Mouse (Mus musculus) forebrain, embryonic 13.5 days (tissue): Measurements from ENCODE around the gene Irgm1. TPM values are rescaled to one million over a fixed set of nuclear protein-coding genes. Genes with fewer than 3 reads are reported as not detected.
"Not testable (repeated sequence)": the region's sequence is repeated elsewhere in the genome, so short reads cannot be mapped to it uniquely, and the experiment has no call there.

Experiments
- ATAC-seq: fragments of 200-750 bp; cut with Nextera tagmentation; 2 replicates; pipeline ENCODE4 v1.8.0; 2017
- H3K27ac ChIP-seq: fragments of 300-500 bp; sonication (generic); 2 replicates; pipeline ENCODE4 v1.5.1; 2015; ENCODE audit warnings: inconsistent platforms, mild to moderate bottlenecking, moderate library complexity
- H3K27me3 ChIP-seq: fragments of 300-500 bp; sonication (generic); 2 replicates; pipeline ENCODE4 v1.6.1; 2015; ENCODE audit warnings: mild to moderate bottlenecking, inconsistent platforms
- H3K36me3 ChIP-seq: fragments of 300-500 bp; sonication (generic); 2 replicates; pipeline ENCODE4 v1.6.1; 2015; ENCODE audit warnings: mild to moderate bottlenecking, inconsistent platforms; ENCODE audit not compliant: poor library complexity, severe bottlenecking
- H3K4me1 ChIP-seq: fragments of 300-500 bp; sonication (generic); 2 replicates; pipeline ENCODE4 v1.6.1; 2015; ENCODE audit warnings: inconsistent platforms
- H3K4me2 ChIP-seq: fragments of 300-500 bp; sonication (generic); 2 replicates; pipeline ENCODE4 v1.6.1; 2015; ENCODE audit warnings: inconsistent platforms, mild to moderate bottlenecking, moderate library complexity
- H3K4me3 ChIP-seq: fragments of 300-500 bp; sonication (generic); 2 replicates; pipeline ENCODE4 v1.5.1; 2015; ENCODE audit warnings: mild to moderate bottlenecking, inconsistent platforms
- H3K9ac ChIP-seq: fragments of 300-500 bp; sonication (generic); 2 replicates; pipeline ENCODE4 v1.6.1; 2015; ENCODE audit warnings: mild to moderate bottlenecking, inconsistent platforms
- H3K9me3 ChIP-seq: fragments of 300-500 bp; sonication (generic); replicated peaks from 2 replicates; pipeline ENCODE4 v1.6.1; 2016; ENCODE audit warnings: inconsistent platforms
- WGBS: fragments of 180-500 bp; shearing (Covaris S2); methylation state at CpG from one replicate; pipeline ENCODE4 v1.1.7; 2015; 5-methylcytosine and 5-hydroxymethylcytosine counted together
- polyA plus RNA-seq: library from polyadenylated mRNA; unstranded; fragments of >200 nt; fragmentation: Nextera tagmentation; extraction: Ambion mirVana; gene quantifications from 2 replicates; pipeline ENCODE4 v1.2.1, GENCODE M21; 2015

Irgm1 gene
- polyA plus RNA-seq, 1 experiment from 2014 or later: 1.9 TPM

GRCm38 (mm10) chr11:48837310-48838180 lies 33.9 kb downstream of the Irgm1 start:
- H3K27ac ChIP-seq: peak overlapping the region; percentile 54; the same call in 1 of the 2 replicates
- peak overlapping the region; percentile 84 for H3K4me2 ChIP-seq
- peak; percentile 30 for ATAC-seq
- peak overlapping the region; percentile 77 for H3K9ac ChIP-seq
- H3K9me3 ChIP-seq: no peaks in the 10 kb centered on the region
- peaks cover 14% of the 10 kb centered on the region; the same call in 1 of the 2 replicates for H3K27me3 ChIP-seq
- H3K36me3 ChIP-seq: no peaks in the 10 kb centered on the region
- peak overlapping the region; percentile 88 for H3K4me3 ChIP-seq
- H3K4me1 ChIP-seq: peaks cover 12% of the 10 kb centered on the region
- WGBS: under 1% methylated on average over 69 of the region's 77 CpGs

GRCm38 (mm10) chr11:48836990-48837309 lies 34.5 kb downstream of the Irgm1 start:
- Histone ChIP-seq H3K4me3 (peak overlapping the region; percentile 88), H3K4me1 (peaks cover 12% of the 10 kb centered on the region), H3K9me3 (no peaks in the 10 kb centered on the region), H3K27me3 (peaks cover 14% of the 10 kb centered on the region; the same call in 1 of the 2 replicates), H3K9ac (peak overlapping the region; percentile 77), H3K27ac (no peak overlapping the region), H3K36me3 (no peaks in the 10 kb centered on the region), H3K4me2 (peak overlapping the region; percentile 84)
- WGBS: 9% methylated on average over 11 of the region's 11 CpGs
- ATAC-seq: peak; percentile 3; the same call in 1 of the 2 replicates

- H3K9ac ChIP-seq: no peak overlapping the region
- peaks cover 12% of the 10 kb centered on the region for H3K4me1 ChIP-seq
- no peaks in the 10 kb centered on the region for H3K36me3 ChIP-seq
- 81% methylated on average over 6 of the region's 6 CpGs for WGBS
- ATAC-seq: no peak
- H3K9me3 ChIP-seq: no peaks in the 10 kb centered on the region
- no peak overlapping the region for H3K4me3 ChIP-seq
- no peak overlapping the region for H3K4me2 ChIP-seq
- H3K27me3 ChIP-seq: peaks cover 14% of the 10 kb centered on the region; the same call in 1 of the 2 replicates
- no peak overlapping the region for H3K27ac ChIP-seq
These were observed 35.6 kb downstream of the Irgm1 start for GRCm38 (mm10) chr11:48835923-48836322.

GRCm38 (mm10) chr11:48833731-48834639 lies 37.5 kb downstream of the Irgm1 start:
- Histone ChIP-seq H3K4me1 (peaks cover 12% of the 10 kb centered on the region), H3K9ac (peak overlapping the region; percentile 65), H3K9me3 (no peaks in the 10 kb centered on the region), H3K4me2 (peak overlapping the region; percentile 64), H3K27ac (peak overlapping the region; percentile 48; the same call in 1 of the 2 replicates), H3K36me3 (no peaks in the 10 kb centered on the region), H3K4me3 (peak overlapping the region; percentile 57), H3K27me3 (0 out of 2 replicates have a peak, but pooled peaks cover 14% of the 10 kb centered on the region)
- WGBS: under 1% methylated on average over 30 of the region's 30 CpGs
- peak; percentile 92 for ATAC-seq

GRCm38 (mm10) chr11:48833078-48833730 lies 38.3 kb downstream of the Irgm1 start:
- Histone ChIP-seq H3K27me3 (0 out of 2 replicates have a peak, but pooled peaks cover 14% of the 10 kb centered on the region), H3K9me3 (no peaks in the 10 kb centered on the region), H3K27ac (no peak overlapping the region), H3K4me2 (peak overlapping the region; percentile 64), H3K36me3 (no peaks in the 10 kb centered on the region), H3K4me3 (peak overlapping the region; percentile 57), H3K4me1 (peaks cover 7% of the 10 kb centered on the region), H3K9ac (no peak overlapping the region)
- 44% methylated on average over 8 of the region's 9 CpGs for WGBS
- ATAC-seq: no peak

- Histone ChIP-seq H3K27ac (no peak overlapping the region), H3K4me1 (peaks cover 5% of the 10 kb centered on the region; the same call in 1 of the 2 replicates), H3K9ac (no peak overlapping the region), H3K4me3 (no peak overlapping the region), H3K9me3 (no peaks in the 10 kb centered on the region), H3K27me3 (0 out of 2 replicates have a peak, but pooled peaks cover 9% of the 10 kb centered on the region), H3K4me2 (no peak overlapping the region), H3K36me3 (no peaks in the 10 kb centered on the region)
- WGBS: 76% methylated on average over 2 of the region's 2 CpGs
- no peak for ATAC-seq
These were observed 40.2 kb downstream of the Irgm1 start for GRCm38 (mm10) chr11:48831273-48831672.

- H3K27ac ChIP-seq: no peak overlapping the region
- WGBS: 78% methylated on average over 2 of the region's 2 CpGs
- peaks cover 5% of the 10 kb centered on the region; the same call in 1 of the 2 replicates for H3K4me1 ChIP-seq
- H3K9me3 ChIP-seq: no peaks in the 10 kb centered on the region
- H3K4me3 ChIP-seq: no peak overlapping the region
- 0 out of 2 replicates have a peak, but pooled peaks cover 2% of the 10 kb centered on the region for H3K27me3 ChIP-seq
- no peaks in the 10 kb centered on the region for H3K36me3 ChIP-seq
- no peak overlapping the region for H3K9ac ChIP-seq
- no peak overlapping the region for H3K4me2 ChIP-seq
- ATAC-seq: no peak
These were observed 41.2 kb downstream of the Irgm1 start for GRCm38 (mm10) chr11:48830279-48830678.

GRCm38 (mm10) chr11:48827926-48828325 lies 43.6 kb downstream of the Irgm1 start:
- Histone ChIP-seq H3K9ac (no peak overlapping the region), H3K27ac (no peak overlapping the region), H3K36me3 (no peaks in the 10 kb centered on the region), H3K9me3 (no peaks in the 10 kb centered on the region), H3K4me1 (peaks cover 19% of the 10 kb centered on the region), H3K4me3 (no peak overlapping the region), H3K27me3 (peaks cover 15% of the 10 kb centered on the region), H3K4me2 (no peak overlapping the region)
- WGBS: 69% methylated on average over 6 of the region's 6 CpGs
- ATAC-seq: no peak

- Histone ChIP-seq H3K4me2 (peak overlapping the region; percentile 59), H3K9me3 (no peaks in the 10 kb centered on the region), H3K27ac (peak overlapping the region; percentile 25; the same call in 1 of the 2 replicates), H3K9ac (peak overlapping the region; percentile 58), H3K4me1 (peaks cover 19% of the 10 kb centered on the region), H3K36me3 (no peaks in the 10 kb centered on the region), H3K27me3 (peaks cover 20% of the 10 kb centered on the region), H3K4me3 (peak overlapping the region; percentile 42)
- ATAC-seq: peak; percentile 31; the same call in 1 of the 2 replicates
- 2% methylated on average over 6 of the region's 6 CpGs for WGBS
These were observed 44.8 kb downstream of the Irgm1 start for GRCm38 (mm10) chr11:48826752-48827096.

GRCm38 (mm10) chr11:48825979-48826751 lies 45.3 kb downstream of the Irgm1 start, which contains the start of the genes Trim7 and Gm12184:
Gene Trim7, plus strand, starts transcription at chr11:48826140.
Gene Gm12184, minus strand, starts transcription at chr11:48826655.
- not testable (repeated sequence) for H3K9me3 ChIP-seq, H3K36me3 ChIP-seq
- H3K4me3 ChIP-seq: peak within 1 kb of the TSS; percentile 42
- H3K4me1 ChIP-seq: peaks cover 19% of the 10 kb centered on the region
- WGBS: 0% methylated on average over 18 of the region's 92 CpGs
- H3K27ac ChIP-seq: peak within 1 kb of the TSS; percentile 25; the same call in 1 of the 2 replicates
- peak within 1 kb of the TSS; percentile 58 for H3K9ac ChIP-seq
- peak; percentile 78 for ATAC-seq
- peaks cover 20% of the 10 kb centered on the region for H3K27me3 ChIP-seq
- peak within 1 kb of the TSS; percentile 59 for H3K4me2 ChIP-seq
